Mouse (Mus musculus) megakaryocyte, embryonic 14.5 days (primary cell): Measurements from ENCODE around the gene Arhgap44.

Source experiments
- FLI1 ChIP-seq: IDR thresholded peaks from 2 replicates; pipeline ENCODE4 v1.6.1; 2012; ENCODE audit warnings: low read length, inconsistent platforms, mixed read lengths
- GATA1 ChIP-seq: IDR thresholded peaks from 3 replicates; pipeline ENCODE4 v1.6.1; 2012; ENCODE audit warnings: mixed read lengths, low read length, inconsistent platforms, borderline replicate concordance

DNA sequence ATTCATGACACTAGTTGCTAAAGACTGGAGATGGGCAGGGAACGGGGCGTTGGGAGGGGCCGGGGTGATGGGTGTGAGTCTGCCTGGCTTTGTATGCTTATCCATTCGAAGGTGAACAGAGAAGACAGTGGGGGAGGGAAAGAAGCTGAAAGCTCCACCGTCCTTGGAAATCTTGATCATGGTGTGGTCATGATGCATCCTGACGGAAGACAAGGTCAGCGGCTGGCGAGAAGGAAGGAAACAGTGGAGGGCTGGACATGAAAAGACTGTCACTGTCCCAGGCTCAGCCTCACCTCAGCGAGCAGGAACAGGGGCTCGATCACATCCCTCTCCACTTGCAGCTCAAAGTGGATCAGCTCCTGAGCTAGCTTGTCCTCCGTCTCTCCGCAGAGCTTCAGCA is 103.2 kb downstream of the Arhgap44 start:
- TF ChIP-seq GATA1 (no peak), FLI1 (no peak)
